Mouse (Mus musculus): ENCODE data around the gene Uqcr10.
"Not testable (repeated sequence)": the region's sequence is repeated elsewhere in the genome, so short reads cannot be mapped to it uniquely, and the experiment has no call there.

Uqcr10 gene

DNA sequence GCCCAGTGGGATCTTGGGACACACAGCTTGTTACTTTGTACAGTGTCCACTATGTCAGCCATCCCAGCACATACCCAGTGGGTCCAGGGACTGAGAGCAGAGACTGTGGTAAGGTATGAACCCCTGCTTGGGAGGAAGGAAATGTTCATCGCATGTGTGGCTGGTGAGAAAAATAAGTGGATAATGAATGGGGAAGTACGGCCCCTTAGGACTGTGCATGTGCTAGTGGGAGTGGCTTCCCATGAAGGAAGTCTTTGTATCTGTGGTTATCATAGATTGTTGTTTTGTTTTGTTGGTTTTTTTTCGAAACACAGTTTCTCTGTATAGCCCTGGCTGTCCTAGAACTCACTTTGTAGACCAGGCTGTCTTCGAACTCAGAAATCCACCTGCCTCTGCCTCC, 10.6 kb upstream of the Uqcr10 start:
- DNase-seq (ENCODE audit: low read depth) = peak; percentile 30

DNA sequence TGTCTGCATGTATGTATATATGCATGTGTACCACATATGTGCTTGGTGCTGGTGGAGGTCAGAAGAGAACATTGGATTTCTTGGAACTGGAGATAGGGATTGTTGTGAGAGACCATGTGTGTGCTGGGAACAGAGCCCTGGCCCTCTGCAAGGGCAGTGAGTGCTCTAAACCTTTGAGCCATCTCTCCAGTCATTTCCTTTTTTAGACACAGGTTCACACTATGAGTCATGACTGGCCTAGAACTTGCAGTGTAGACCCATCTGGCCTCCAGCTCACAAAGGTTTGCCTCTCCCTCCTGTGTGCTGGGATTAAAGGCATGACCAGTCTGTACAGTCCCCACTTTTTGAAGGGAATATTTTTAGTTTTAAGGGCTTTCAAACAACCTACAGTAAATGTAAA, 8.7 kb upstream of the Uqcr10 start:
- no peak for DNase-seq (ENCODE audit: low read depth)

DNA sequence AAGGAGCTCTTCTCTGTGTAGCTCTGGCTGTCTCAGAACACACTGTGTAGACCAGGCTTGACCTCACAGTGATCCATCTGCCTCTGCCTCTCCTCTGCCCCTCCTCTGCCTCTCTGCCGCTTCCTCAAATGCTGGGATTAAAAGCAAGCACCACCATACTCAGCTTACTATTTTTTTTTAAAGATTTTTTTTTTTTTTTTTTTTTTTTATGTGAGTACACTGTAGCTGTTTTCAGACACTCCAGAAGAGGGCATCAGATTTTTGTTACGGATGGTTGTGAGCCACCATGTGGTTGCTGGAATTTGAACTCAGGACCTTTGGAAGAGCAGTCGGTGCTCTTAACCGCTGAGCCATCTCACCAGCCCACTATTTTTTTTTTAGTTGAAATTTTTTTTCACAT, 6.0 kb upstream of the Uqcr10 start:
- DNase-seq (ENCODE audit: low read depth) = not testable (repeated sequence)

DNA sequence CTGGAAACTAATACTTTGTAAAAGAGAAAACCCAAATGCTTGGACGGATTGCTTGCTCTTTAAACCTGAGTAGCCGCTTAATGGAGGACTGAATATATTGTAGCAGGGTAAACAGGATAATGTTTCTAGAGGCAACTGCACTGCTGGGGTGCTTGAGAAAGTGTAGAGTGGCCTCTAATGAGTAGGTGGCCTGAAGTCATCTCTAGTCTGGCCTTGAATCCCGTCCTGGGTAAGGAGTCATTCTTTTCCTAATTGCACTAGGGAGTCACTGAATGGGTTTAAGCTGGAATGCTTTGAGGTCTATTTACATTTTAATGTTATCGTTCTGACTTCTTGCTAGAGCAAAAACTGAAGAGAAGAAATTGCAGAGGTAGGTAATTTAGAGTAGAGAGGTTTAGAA, 1.0 kb upstream of the Uqcr10 start:
- no peak for DNase-seq (ENCODE audit: low read depth)

DNA sequence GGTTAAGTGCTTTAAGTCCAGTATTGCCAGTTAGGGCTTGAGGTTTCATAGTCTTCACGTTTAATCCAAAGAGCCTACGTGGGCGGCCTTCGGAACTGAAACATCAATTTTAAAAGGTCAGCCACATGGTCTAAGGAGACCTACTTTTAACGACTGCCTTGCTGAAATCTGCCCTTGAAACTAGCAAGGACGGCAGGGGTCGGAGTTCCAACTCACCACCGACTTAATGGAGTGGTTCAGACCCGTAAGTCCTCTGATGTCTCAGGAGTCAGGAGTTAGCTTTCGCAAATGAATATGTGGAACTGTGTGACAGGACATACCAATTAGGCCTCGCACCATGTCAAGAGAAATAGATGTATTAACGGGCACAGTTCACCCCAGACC, 462 bp downstream of the Uqcr10 start:
- no peak for DNase-seq (ENCODE audit: low read depth)

DNA sequence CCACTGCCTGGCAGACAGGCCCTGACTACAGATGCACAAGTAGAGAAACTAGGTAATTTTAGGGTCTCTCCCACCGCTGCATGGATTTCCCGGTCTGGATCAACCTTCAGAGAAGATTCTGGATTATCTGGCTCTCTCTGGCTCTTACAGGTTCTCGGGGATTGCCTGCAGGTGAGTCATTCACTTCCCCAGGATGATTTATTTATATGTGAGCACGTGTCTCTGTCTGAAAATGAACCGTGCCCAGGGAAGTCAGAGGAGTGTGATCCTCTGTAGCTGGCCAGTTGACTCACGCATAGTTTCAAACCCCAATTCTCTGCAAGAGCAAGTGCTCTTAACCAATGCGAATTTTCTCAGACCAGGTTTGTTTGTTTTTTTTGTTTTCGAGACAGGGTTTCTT, 3.4 kb downstream of the Uqcr10 start:
- no peak for DNase-seq (ENCODE audit: low read depth)

DNA sequence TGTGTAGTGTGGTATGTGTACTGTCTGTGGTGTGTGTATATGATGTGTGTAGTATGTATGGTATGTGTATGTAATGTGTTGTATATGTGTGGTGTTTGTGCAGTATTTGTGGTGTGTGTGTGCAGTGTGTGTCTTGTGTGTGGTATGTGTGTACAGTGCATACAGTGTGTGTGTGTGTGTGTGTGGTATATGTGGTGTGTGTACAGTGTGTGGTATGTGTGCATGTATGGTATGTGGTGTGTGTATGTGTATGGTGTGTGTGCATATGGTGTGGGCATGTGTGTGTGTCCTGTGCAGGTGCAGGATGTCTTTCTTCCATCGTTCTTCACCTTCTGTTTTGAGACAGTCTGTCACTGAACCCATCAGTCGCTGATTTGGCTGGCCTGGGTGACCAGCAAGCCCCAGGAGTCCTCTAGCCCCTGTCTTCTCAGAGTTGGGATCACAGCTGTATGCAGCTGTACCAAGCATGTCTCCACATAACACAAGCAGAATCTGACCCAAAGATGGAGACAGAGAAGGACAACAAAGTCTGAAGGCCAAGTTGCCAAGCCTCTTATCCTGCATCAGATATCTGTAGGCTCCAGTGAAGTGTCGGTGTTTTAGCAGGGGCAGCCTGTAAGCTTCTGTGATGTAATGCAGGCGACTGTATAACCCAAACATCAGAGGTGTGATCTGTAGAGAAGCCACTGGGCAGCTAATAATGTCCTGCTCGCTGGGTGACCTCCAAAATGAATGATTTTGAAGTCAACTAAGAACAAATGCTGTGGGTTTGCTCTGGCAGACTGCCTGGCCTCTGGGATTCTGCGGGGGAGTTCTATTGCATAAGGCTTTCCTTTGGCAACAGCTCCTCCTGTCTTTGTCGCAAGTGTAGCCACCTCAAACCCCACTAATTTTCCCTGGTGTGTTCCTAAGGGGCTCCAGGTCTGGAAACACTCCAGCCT, 6.8 kb downstream of the Uqcr10 start:
- no peak for DNase-seq (ENCODE audit: low read depth)

DNA sequence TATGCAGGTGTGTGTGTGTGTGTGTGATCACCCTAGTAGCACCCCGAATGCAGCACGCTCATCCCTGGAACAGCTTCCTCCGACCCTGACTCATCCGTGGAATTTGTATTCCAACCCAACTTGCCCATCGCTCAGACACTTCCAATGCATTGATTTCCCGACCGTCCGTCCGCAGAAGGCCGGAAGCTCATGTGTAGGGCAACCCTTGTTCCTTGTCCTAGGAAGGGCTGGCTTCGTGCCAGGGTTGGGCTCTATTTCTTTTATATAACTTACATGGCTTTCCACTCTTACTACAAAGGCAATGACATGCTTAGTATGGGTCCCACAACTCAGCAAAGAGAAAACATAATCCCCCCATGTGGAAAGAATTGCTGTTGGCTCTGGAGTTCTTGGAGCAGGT, 12.0 kb downstream of the Uqcr10 start:
- DNase-seq (ENCODE audit: low read depth) = no peak

DNA sequence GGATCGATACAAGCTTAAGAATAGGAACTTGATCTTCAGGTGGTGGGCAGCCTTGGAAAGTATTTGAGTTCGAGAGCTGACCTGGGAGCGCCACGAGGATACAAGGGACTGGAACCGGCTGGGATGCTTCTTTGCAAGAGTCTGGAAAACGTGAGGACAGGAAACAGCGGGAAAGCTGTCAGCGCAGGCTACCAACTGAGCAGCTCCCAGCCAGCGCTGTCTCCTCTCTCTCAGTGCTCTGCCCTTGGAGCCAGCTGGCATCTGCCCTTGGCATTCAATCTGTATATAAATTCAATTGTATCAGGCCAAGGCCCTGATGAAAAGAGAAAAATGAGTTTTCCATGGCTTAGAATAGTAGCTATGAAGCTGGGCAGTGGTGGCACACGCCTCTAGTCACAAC, 12.9 kb downstream of the Uqcr10 start:
- no peak for DNase-seq (ENCODE audit: low read depth)

DNA sequence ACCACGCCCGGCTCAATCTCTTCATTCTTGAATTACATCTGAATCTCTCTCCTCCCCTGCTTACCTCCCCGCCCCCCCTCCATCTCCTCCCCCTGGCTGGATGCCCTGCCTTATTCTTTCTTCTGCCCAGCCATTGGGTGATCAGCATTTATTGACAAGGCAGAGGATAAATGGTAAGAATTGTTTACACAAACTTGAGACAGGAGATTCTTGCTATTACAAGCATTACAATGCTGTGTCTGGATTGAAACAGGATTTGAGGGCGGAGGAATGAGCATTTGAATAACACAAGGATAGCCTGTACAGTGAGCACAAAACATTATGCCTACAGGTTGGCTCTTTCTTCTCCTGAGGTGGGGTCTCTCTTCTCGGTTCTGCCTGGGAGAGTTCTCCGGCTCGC, 13.8 kb downstream of the Uqcr10 start:
- DNase-seq (ENCODE audit: low read depth) = no peak

DNA sequence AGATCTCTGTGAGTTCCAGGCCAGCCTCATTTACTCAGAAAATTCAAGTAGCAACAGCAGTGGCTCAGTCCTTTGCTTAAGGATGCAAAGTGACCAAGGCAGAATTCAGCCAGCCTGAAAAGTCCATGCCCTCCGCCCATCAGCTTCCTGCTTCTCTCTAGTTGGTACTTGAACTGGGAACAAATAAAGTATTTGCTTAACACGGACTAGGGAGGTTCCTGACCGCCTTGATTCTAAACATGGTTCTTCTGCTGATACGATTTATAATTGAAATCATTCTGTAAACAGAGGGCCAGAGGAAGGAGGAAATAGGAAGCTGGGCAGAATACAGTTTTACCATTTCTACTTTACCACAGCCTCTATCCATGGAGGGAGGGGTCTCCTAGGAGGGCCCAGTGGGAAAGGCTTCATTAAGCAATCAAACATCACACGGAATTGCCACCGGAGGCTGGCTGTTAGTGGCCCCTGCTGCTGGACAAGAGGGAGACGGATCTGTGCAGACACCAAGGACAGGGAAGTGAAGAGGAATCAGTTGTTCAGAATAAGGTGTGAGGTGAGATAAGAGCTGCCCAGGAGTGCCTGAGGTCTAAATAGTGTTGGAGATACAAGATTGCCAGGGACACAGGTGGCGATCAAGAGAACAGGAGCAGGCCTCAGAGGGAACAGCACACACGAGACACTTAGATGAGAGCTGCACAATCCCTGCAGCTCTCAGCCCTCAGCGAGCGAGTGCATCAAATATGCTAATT, 15.3 kb downstream of the Uqcr10 start:
- DNase-seq (ENCODE audit: low read depth) = no peak

DNA sequence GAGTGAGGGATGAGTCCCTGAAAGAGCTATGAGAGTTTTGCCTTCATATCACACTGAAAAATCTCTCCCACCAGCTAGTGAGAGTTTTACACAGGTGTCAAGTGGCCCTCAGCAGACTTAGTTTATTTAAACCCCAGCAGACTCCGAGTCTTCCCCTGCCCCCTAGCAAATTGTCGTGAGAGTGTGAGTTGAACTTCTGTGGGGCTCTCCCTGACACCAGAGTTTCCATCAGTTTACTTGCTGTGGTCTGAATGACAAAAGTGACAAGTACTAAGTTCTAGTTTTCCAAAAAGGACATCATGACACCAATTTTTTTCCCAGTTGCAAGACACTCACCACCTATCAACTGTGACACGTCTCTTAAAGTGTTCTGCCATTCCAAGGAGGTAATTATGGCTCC, 16.3 kb downstream of the Uqcr10 start:
- DNase-seq (ENCODE audit: low read depth) = peak; percentile 29

DNA sequence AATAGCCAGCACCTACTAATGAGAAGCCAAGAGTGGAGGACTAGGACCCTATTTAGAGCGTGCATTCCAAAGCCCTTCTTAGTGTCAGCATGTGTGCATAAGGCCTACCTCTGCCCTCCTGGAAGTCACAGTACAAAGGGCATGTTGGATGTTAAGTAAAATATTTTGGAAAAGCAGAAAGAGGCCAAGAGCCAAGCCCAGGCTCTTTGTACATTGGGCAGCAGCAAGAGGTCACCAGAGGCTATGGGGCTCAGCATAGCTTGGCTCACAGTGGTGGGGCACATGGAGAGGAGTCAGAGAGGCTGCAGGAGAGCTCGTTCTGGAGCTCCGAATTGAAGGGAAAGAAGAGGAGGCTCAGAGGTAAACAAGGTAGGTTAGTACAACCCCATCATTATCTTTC, 17.1 kb downstream of the Uqcr10 start:
- no peak for DNase-seq (ENCODE audit: low read depth)

DNA sequence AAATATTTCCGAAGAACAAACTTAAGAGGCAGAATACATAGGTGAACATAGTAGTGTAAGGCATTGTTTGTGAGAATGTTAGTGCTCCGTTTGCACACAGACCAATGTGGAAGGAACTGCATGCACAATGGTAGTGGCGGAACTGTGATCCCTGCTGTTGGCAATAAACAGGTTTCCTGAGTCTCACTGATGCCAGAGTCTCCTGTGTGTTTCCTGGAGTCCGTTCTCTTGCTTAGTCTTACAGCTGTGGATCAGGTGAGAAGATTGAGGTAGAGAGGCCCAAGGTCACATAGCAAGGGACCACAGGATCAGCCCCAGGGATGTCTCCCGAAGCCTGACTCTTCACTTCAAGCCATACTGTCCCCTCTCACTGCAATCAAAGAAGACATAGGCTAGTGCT, 18.6 kb downstream of the Uqcr10 start:
- DNase-seq (ENCODE audit: low read depth) = no peak

DNA sequence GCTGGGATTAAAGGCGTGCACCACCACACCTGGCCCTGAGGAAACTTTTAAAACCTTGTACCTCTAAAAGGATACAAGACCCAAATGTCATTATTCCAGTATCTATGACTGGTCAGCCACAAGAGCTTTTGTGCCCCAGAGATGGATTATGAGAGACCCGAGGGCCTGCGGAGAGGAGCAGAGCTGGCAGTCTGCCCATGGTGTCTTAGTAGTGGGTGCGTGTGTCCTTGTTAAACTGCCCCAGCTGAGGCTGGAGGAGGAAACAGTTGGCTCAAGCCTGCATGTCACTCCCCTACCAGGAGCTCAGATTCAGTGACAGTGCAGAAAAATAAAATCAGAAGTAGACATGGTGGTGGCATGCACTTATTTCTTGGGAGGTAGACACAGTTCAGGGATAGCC, 19.1 kb downstream of the Uqcr10 start:
- DNase-seq (ENCODE audit: low read depth) = no peak

DNA sequence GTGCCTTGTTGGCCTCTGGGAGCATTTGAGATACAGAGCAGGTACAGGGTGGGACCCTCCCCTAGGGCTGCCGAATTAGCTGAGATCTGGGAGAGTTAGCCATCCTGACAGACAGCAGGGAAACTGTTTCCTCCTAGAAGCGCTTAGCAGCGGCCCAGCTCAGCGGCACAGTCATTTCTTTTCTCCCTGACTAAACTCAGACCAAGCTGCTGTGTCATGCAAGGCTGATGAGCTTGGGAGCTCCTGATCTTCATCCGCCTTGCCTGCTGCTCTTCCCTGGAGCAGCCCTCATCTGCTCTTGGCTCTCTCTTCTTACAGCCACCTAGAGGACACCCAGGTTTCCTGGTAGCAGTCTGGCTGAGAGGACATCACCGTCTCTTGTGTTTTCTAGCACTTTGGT, 20.0 kb downstream of the Uqcr10 start:
- DNase-seq (ENCODE audit: low read depth) = no peak

DNA sequence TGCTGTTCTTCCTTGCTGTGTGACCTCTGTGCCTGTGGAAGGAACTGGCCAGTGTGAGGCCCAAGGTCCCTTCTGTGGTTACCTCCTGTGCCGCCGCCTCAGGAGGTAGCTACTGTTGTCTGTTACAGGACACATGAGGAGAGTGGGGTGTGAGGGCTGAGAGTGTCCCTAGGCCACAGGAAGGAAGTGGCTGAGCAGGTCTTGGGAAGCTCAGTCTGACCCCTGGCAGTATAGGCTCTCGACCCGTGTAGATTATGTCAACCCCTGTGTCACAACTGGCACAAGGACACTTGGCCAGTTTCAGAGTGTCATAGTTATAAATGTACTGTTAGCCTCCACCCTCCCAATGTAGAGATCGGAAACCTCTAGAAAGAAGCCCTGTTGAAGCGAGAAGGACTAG, 20.6 kb downstream of the Uqcr10 start:
- no peak for DNase-seq (ENCODE audit: low read depth)

DNA sequence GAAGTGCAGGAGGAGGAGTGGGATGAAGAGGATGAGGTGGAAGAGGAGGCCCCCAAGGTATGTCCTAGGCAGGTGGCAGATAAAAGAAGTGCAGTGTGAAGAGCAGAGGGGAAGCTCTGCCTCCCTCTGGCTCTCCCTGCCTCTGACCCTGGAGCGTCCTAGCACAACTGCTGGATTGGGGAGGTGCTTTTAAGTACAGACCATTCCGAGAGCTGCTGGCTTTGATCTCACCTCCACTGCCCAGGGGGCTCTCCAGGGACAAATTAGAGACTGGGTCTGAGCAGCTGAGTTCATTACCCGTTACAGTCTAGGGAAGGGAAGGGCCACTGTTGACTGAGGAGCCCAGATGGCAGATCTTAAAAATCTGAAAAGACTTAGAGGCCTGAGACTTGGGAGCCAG, 24.0 kb downstream of the Uqcr10 start:
- DNase-seq (ENCODE audit: low read depth) = no peak

DNA sequence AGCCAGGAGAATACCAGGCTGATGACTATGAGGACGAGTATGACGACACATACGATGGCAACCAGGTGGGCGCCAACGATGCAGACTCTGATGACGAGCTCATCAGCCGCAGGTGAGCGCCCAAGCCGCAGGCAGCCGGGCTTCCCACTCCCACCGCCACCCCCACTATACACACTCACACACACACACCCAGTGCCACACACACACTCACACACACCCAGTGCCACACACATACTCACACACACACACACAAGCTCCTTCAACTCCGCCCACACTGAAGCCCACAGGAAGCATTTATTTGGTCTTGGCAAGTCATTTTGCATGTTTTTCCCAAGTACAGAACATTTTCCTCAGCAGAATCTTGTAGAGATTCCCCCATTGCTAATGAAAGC, 24.7 kb downstream of the Uqcr10 start:
- DNase-seq (ENCODE audit: low read depth) = no peak

DNA sequence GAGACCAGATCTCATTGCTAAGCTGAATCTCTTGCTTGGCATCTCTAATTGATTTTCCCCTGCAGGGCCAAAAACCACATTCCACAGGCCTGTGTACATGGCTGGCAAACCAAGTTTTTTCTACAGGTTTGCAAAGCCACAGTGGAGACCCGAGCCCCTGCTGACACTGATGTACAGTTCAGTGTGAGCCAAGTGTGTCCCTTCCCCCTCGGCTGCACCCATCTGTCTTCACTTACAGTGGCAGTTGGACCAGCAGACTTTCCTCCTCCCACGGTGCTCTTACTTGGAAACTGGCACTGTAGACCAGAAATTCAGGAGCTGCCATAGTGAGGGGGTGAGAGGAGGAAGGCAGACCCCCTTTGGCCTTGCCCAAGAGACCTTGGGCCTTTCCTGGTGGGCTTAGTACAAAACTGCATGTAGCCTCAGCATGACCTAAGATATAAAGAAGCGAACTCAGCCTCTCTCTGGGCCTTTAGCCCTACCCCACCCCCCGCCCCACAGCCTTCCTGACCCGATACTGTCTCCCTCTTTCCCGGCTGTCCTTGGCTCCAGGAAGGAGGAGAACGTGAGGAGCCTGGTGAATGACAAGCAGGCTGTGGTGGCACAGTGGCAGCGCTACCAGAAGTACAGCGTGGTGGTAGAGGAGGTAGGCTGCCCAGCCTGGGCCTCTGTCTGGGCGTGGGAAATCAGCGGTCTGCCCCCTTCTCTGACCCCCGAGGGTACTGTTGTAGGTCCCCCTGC, 25.3 kb downstream of the Uqcr10 start:
- DNase-seq (ENCODE audit: low read depth) = no peak

DNA sequence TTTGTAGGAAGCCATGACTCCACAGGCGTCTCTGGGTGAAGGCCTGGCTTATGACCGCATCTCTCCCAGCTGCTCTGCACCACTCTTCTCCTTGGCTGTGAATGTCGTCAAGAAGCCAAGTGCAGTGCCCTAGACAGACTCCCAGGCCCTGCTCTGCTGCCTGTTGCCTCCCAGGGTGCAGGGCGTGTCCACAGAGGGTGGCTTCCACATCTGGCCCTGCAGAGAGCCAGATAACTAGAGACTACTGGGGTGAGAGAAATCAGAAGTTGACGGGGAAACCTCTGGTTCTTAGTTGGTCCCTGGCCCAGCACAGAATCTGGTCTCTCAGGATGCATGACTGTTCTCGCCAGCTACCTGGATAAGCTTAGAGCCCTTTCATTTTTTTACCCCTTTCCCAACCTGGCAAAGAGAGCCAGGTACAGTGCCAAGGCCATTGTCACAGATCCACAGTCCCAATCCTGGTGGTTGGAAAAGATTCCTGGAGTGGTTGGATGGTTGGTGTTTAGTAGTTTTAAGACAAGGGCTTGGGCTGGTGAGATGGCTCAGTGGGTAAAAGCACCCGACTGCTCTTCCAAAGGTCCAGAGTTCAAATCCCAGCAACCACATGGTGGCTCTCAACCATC, 26.8 kb downstream of the Uqcr10 start:
- no peak for DNase-seq (ENCODE audit: low read depth)

DNA sequence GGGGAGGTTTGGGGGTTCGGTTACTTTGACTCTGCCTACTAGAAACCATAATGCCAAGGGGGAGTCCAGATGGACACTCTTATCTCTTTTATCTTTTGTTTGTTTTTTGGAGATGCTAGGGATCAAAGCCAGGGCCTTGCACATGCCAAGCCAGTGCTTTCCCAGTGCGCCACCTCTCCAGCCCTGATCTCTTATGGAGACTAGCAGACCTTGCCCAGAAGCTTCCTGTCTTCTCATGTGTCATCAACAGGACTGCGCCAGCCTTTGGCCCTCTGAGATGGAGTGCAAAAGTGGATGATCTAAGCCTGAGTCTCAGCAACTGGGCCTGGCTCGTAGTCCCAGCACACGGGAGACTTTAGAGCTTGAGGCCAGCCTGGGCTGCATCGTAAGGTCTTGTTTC, 28.4 kb downstream of the Uqcr10 start:
- DNase-seq (ENCODE audit: low read depth) = no peak

All from induced T-regulatory cell, adult 2 months (primary cell).